Mouse (Mus musculus): ENCODE results near the gene Fam163a.
"Not testable (repeated sequence)": the region's sequence is repeated elsewhere in the genome, so short reads cannot be mapped to it uniquely, and the experiment has no call there.

The Fam163a gene

DNA sequence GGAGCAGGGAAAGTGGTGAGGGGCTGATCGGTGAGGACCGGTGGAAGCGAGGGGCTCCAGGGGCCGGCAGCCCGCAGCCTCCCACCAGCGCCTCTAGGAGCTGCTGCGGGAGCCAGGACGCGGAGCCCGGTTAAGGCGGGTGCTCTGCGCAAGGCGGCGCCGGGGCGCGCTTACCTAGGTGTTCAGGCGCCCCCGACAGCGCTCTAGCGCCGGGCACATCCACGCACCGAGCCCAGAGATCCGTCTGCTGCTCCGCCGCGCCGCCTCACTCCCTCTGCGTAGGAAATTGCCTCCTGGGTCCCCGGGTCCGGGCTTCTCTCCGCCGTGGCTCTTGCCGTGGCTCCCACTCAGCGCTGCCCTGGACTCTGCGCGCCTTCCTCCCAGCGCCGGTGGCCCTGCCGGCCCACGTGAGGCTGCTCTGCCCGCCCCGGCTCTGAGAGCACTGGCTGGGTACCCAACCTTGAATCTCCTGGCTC, at the start of gene Fam163a:
Gene Fam163a, minus strand, starts transcription at position 371 of the 476 bp plus-strand sequence.
- no peak for DNase-seq

DNA sequence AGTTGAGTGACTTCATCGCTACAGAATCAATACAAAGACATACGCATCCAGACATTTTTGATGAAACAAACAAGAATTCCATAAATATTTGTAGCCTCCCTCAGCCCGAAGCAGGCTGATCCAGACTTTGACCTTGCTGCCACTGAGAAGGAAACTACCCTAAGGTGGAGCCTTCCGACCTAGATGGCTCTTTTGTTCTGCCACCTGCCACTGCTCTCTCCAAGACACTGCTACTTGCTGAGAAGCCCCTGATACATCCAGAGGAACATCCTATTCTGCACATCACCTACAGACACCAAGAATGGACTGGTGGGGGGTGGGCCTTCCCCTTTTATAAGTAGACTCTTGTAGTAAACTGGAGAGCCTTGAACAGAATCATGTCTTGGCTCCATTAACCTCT, 46.3 kb upstream of the Fam163a start:
- DNase-seq, result not testable (repeated sequence)

DNA sequence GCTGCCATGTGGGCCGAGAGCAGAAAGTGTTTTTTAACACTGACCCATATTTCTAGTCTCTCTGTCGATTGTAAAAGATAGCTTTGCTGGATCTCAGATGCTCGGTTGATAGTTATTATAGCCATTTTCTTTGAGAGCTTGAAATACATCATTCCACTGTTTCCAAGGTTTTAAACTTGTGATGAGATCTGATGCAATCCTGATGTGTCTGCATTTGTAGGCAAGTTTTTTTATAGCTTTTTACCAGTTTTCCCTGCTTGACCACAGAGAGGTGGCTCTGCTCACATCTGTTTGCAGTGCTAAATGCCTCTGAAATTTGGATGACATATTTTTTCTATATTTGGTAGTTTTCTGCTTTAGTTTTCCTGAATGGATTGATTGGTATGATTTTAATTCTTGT, 43.1 kb upstream of the Fam163a start:
- no peak for DNase-seq

DNA sequence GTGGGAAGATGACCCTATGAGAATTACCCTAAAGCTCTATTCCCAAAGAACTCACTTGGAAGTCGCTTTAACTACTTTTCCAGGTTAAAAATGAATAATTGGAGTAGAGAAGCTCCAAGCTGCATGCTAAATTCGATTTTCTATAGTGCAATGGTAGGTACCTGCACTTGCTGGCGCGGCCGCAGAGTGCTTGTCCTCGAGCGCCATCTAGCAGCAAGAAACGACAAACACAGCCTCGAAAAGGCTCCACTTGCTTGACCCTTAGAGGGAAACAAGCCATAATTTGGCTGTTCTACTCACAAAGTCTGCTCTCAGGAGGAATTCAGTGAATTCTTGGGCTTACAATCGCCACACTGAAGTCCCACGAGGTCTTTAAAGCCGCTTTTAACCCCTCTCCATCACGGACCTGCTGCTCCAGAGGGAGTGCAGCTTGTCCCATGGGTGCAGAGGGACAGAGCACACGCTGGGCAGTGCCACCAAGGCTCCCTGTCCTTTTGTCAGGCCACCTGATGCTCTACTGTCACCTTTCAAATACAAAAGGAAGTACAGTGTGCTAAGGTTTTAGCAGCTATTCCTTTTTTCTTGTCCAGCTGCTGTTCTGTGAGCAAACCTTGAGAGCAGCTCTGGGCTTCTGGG, 37.0 kb upstream of the Fam163a start:
- peak; percentile 11 for DNase-seq

DNA sequence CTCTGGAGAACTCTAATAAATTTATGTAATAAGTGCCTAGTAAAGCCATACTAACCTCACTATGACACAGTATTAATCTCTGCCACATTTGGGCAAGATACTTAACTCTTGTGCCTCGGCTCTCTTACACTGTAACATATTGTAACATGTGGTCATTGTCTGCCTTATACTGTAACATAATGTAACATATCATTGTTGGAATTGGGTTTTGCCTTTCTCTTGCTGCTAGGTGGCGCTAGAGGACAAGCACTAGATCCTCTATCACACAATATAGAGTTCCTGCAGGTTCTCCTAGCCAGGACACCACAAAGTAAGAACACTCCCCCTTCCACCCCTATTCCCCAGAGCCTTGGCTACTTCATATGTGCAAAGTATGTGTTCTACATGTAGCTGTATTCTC, 36.2 kb upstream of the Fam163a start:
- DNase-seq, result no peak

DNA sequence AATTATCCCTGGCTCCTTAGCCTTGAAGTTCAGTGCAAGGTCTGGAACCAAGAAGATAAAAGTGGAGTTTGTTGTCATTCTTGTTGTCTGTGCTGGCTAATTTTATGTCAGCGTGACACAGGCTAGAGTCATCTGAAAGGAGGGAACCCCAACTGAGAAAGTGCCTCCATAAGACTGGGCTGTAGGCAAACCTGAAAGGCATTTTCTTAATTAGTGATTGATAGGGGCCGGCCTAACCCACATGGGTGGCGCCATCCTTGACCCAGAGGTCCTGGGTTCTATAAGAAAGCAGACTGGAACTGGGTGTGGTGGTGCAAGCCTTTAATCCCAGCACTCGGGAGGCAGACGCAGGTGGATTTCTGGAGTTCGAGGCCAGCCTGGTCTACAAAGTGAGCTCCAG, 26.3 kb upstream of the Fam163a start:
- DNase-seq, result no peak

DNA sequence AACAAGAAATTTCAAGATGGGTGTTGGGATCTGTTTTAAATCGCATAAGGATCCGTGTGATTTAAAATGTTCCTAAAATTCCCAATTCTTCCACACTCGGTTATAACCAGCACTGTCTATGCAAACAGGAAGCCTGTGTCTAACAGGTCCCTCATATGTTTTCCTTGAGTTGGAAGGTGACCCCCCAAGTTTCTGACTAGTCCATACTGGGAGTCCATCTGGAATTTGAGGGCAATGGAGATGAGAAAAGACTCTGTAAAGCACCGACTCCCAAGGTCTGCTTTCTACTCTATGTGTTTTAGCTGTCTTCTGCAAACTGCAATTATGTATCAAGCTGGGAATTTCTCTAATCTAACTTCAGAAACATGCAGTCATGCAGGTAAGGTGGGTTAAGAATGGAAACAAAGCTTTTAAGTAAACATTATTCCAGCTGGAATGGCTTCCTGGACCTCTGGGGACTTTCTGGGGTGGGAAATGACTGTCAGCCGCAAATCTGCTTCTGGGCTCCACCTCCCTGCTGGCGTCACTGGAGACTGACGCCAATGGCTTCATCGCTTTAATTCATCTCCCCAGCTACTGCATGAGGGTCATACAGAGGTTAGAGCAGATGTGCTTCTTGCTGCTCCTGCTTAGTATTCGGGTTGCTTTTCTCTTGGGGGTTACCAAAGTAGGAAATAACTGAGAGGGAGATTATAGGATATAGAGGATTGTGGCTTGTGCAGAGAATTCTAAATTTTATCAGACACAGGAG, 25.7 kb upstream of the Fam163a start:
- DNase-seq, result no peak

DNA sequence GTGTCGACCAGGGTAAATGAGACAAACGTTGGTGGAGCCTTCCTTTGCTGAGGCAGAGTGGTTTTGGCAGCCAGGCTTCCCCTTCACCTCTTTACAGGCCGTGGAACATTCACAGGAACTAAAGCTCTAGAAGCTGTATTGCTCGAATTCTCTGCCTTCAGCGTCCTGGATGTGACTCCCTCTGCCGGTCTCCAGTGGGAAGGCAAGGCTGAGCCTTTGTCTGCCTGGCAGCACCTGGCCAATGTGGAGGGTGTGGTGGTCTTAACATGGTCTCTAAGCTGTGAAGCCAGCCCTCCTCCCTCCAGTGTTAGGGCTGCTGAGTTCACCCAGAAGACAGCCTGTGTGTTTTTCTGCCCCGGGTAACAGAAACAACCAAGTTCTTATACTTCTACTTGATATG, 24.6 kb upstream of the Fam163a start:
- DNase-seq, result peak; percentile 10

DNA sequence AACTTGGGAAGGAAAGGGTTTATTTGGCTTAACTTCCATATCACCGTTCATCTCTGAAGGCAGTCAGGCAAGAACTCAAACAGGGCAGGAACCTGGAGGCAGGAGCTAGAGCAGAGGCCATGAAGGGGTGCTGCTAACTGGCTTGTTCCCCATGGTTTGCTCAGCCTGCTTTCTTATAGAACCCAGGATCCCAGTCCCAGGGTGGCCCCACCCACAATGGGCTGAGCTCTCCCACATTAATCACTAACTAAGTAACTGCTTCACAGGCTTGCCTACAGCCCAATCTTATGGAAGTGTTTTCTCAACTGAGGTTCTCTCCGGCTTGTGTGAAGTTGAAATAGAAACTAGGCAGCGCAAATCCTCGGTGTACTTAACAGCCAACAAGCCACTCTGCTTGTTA, 23.9 kb upstream of the Fam163a start:
- no peak for DNase-seq

DNA sequence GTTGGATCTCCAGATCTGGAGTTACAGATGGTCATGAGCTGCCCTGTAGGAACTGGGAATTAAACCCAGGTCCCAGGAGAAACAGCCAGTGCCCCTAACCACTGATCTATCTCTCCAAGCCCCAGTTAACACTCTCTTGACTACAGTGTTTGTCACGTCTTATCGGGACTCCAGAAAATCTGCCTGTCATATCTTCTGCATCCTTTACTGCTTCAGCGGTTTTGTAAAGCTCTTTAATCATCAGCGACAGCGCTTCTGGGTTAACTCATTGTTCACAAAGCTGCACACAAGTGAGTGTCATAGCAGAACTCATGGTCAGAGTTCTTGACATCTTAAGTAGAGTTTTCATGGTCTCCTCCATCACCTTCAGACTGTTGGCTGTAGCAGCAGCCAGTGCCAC, 22.1 kb upstream of the Fam163a start:
- DNase-seq, result no peak

DNA sequence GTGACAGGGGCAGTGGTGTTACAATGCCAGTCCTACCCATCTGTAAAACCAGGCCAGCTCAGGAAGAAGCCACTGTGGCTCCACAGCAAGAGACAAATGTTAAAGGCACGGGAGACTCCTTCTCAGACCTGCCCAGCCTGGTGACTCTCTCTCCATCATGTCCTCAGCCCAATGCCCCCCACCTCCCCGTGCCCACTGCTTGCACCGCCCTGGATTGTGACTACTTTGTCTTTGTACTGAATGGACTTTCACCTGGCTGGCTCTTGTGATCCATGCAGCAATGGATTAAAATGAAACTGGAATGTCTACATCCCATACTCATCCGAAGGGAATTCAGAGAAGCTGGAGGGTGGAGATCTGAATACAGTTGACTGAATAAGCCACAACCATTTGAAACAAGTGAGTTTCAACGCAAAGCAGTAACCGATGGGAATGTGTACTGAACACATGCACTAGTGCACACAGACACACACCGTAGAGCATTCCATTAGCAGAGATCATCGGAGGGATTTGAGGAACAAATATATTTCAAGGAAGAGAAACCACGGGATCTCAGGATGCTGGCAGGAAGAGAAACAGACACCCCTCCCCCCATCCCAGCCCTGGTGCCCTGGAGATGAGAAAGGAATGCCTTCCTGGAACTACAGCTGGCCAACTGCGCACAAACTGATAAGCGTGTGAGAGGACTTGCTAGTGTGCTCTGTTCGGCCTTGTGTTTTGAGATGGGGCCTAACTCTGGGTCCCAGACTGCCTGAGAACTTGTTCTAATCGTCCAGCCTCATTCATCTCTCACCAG, 17.6 kb upstream of the Fam163a start:
- no peak for DNase-seq

DNA sequence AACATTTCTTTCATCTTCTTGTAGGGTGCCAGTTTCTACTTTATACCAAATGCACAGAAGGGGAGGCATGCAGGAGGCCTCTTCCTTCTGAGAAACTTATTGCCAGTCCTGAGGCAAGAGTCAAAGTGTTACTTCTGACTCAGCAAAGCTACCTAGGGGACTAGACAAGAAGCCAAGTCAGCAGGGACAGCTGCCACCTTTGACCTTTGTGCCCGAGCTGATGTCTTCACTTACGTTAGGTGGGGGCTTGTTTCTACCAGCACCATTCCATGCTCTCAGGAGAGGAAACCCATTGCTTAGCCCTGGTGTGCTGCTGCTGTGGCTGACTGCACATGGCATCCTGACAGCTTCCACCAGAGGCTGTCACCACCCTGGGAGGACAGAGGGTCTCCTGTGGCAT, 16.5 kb upstream of the Fam163a start:
- no peak for DNase-seq

DNA sequence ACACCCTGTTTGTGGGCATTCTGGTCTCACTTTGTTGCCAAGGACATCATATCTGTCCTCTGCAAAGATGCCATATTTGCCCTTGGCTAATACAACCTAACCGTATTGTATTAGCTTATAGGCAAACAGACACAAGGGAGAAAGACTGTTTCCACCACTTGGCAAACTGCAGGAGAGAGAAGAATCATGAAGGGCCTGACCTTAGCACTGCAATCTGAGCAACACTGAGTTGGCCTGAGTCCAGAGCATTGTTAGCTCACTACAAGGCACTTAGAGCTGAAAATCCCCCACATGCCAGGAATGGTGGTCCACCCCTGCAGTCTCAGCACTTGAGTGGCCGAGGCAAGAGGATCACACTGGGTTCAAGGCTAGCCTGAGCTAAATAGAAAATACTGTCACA, 13.7 kb upstream of the Fam163a start:
- no peak for DNase-seq

DNA sequence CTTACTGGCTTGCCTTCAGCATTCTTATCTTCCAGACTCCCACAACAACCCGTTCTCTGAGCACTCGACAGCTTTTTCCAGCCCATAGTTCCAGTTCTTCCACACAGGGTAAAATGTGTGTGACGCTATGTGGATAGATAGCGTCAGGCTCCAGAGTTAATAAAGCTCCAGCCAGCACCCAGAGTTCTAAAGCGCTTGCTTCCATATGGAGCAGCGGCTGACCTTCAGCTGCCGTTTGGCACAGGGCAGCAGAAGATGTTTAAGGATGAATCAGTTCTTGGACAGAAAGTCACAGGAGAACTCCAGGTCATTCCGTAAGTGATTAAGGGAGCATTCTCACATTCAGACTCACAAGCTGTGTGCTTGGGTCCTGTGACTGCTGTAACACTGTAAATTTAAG, 13.1 kb upstream of the Fam163a start:
- no peak for DNase-seq

DNA sequence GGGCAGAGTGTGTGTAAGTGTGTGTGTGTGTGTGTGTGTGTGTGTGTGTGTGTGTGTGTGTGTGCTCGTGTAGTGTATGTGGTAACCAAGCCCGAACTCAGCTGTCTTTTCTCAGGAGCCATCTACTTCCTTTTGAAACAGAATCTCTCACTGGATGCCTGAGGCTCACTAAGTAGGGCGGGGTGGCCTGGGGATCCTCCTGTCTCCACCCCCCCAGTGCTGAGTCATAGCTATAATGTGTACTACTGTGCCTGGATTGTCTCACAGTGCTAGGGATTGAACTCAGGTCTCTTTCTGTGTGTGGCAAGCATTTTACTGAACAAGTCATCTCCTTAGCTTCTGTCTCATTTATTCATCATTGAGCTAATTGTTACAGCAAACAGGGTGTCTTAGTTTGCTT, 12.6 kb upstream of the Fam163a start:
- DNase-seq, result no peak

DNA sequence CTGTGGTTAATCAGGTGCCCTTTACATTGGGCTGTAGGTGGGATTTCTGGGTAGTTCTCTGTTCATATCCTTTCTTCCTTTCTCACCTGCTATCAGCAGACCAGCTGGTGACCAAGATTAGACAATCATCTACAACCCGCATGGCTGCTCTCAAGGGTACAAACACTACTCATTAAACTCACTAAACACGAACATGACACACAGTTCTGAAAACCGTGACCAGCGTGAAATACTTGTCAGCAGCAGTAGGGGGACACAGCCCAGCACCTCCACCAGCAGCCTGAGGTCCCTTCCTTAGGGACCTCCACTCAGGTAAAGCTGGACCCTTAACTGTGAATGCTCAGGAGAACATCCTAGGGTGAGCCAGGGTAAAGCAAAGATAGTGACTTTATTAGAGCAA, 11.4 kb upstream of the Fam163a start:
- no peak for DNase-seq

DNA sequence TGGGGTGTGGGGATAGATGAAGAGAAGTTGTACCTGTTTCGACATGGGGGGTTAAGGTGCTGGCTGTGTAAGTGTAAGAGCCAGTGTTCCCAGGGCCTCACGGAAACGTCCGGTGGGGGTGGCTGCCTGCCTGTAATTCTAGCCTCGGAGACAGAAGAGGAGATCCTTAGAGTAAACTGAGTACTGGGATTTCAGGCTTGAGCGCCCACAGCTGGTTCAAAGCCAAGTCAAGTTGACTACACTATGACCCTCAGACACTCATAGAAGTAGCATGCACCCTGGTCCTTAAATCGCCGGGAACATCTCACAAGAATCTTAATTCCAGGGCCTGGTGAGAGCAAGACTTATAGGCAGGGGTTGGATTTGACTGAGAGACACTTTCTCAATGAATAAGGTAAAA, 9.8 kb upstream of the Fam163a start:
- DNase-seq, result no peak

DNA sequence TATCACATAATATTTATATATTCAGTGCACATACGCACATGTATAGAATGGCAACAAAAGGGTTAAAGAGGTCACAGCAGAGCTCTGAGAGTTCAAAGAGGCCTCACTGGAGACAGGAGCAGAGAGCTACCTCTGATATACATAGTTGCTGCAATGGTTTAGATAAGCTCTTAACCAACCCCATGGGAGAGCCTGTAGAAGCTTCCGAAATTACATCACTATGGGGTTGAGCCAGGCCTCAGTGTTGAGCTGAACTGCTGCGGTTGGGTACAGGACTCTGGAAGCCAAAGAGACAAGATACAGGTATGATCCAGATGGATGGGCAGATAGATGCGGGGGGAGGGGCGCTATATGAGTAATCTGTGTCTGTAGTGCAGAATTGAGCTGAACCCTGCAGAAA, 8.1 kb upstream of the Fam163a start:
- DNase-seq, result no peak

DNA sequence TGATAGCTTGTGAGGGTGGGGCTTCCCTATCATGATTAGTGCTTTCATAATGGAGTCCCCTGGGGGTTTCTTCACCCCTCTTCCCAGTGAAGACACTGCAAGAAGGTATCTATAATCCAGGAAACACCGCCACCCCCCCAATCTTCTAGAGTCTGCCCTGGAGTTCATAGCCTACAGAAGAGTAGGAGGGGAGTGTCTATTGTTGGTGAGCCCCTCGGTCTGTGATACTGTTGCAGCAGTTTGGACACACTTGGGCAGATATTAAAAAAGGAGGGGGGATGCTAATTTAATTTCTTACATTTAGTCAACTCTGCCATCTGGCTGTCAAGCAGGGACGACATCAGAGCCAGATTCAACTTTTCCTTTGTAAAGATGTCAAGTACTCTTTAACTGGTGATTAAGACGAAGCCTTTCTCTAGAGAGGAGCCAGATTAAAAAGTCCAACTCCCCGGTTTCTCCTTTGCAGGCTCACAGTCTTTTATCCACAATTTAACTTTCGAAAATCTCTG, 7.0 kb upstream of the Fam163a start:
- DNase-seq, result no peak

DNA sequence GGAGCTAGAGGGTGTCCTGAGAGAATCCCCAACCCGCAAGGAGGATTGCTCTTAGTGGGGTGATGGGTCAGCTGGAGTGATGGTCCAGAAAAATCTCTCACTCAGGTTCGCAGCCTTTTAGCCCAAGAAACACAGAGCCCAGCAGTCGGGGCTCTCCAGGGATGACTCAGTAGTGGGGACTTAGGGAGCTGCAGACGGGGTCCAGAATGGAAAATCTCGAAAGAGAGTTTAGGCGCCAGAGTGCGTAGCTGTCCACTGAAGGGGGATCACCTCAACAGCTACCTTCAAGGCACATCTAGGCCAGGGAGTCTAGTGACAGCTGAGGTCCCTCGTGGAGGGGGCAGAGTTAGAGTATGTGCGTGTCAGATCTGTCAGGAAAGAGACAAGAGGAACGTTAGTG, 338 bp upstream of the Fam163a start:
- DNase-seq, result no peak

DNA sequence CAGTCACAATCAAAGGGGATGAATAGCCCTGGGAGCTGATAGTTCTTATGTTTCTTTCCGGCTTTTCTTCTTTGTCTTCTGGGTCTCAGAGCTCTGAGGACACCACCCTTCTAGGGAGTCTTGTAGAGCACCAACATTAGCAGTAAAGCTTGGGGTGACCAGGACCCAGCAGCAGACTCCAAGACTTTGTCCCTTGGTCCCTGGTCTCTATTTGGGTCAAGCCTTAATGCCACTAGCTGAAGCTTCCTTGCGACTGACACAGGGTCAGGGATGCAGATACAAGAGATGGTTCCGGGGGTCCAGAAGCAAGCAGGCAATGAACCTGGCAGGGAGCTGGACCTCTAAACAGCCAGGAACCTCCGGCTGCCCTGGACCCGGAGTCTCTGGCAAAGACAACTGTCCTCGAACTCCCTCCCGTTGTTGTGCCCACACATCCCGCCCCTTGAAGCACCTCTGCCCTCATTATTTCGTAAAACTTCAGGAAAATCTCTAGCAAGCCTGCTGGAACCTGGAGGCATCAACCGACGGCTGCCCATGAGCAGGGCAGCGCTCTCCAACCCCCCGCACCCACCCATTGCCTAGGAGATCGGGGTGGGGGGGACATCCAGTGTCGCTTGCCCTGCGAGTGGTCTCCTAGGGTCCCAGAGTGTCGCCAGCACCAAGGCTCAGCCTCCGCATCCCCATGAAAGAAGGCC, 718 bp downstream of the Fam163a start:
- DNase-seq, result no peak

DNA sequence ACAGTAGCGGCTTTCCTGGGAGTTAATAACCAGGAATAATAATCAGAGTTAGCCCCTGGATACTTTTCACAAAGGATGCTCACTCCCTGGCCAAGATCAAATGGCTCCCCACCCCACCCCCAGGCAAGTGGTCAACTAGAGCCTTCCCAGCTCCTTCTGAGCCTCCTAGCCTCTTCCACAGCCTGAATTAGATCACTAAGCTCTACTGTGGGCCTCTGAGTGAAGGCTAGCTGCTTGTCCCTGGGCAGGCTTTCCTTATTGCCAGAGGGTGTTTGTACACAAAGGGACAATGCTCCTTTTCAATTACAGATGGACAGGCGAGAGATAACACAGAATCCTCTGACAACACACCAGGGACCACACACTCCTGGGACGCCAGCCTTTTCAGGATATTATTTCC, 2.2 kb downstream of the Fam163a start:
- no peak for DNase-seq

DNA sequence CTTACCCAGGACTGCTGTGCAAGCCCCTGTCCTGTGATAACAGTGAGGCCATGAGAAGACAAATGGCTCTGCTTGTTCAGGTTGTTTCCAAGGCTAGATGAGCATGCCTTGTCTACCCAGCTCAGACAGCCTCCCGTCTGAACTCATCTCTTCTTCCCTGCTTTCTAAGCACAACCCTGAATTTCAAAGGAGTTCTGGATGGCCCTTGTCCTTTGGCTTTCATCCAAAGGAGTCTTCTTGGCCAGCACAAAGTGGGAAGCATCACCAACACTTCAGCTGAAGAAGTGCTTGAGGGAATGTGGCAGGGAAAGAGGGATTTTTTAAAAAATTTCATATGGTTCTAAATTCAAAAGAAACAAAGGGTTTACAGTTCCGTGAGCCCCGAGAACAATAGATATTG, 3.8 kb downstream of the Fam163a start:
- DNase-seq, result no peak

Measured in cerebellum, adult 11 months (tissue).